Mouse (Mus musculus) stomach, embryonic 15.5 days (tissue): Measurements from ENCODE around the gene Tdrd9. TPM values are rescaled to one million over a fixed set of nuclear protein-coding genes. Genes with fewer than 3 reads are reported as not detected.

Source experiments
- ATAC-seq: fragments of 200-750 bp; cut with Nextera tagmentation; 2 replicates; pipeline ENCODE4 v1.8.0; 2017; ENCODE audit warnings: low read depth, moderate number of reproducible peaks, moderate TSS enrichment; ENCODE audit not compliant: insufficient read depth, low FRiP score
- H3K27ac ChIP-seq: fragments of 300-500 bp; sonication (generic); 2 replicates; pipeline ENCODE4 v1.5.1; 2015; ENCODE audit warnings: mild to moderate bottlenecking, inconsistent platforms
- H3K27me3 ChIP-seq: fragments of 300-500 bp; sonication (generic); replicated peaks from 2 replicates; pipeline ENCODE4 v1.6.1; 2015; ENCODE audit warnings: inconsistent platforms
- H3K36me3 ChIP-seq: fragments of 300-500 bp; sonication (generic); 2 replicates; pipeline ENCODE4 v1.6.1; 2015; ENCODE audit warnings: inconsistent platforms
- H3K4me1 ChIP-seq: fragments of 300-500 bp; sonication (generic); 2 replicates; pipeline ENCODE4 v1.6.1; 2015; ENCODE audit warnings: inconsistent platforms
- H3K4me2 ChIP-seq: fragments of 300-500 bp; sonication (generic); 2 replicates; pipeline ENCODE4 v1.6.1; 2015; ENCODE audit warnings: mild to moderate bottlenecking, inconsistent platforms
- H3K4me3 ChIP-seq: fragments of 300-500 bp; sonication (generic); replicated peaks from 2 replicates; pipeline ENCODE4 v1.5.1; 2015; ENCODE audit warnings: inconsistent platforms
- H3K9ac ChIP-seq: fragments of 300-500 bp; sonication (generic); 2 replicates; pipeline ENCODE4 v1.6.1; 2015; ENCODE audit warnings: inconsistent platforms
- H3K9me3 ChIP-seq: fragments of 300-500 bp; sonication (generic); 2 replicates; pipeline ENCODE4 v1.6.1; 2016; ENCODE audit warnings: inconsistent platforms
- WGBS: fragments of 180-500 bp; shearing (Covaris S2); methylation state at CpG from one replicate; pipeline ENCODE4 v1.1.7; 2015; 5-methylcytosine and 5-hydroxymethylcytosine counted together
- polyA plus RNA-seq: library from polyadenylated mRNA; unstranded; fragments of >200 nt; fragmentation: Nextera tagmentation; extraction: Ambion mirVana; gene quantifications from 2 replicates; pipeline ENCODE4 v1.2.1, GENCODE M21; 2015

Gene Tdrd9
- polyA plus RNA-seq, 1 experiment from 2014 or later = 0.23 TPM

DNA sequence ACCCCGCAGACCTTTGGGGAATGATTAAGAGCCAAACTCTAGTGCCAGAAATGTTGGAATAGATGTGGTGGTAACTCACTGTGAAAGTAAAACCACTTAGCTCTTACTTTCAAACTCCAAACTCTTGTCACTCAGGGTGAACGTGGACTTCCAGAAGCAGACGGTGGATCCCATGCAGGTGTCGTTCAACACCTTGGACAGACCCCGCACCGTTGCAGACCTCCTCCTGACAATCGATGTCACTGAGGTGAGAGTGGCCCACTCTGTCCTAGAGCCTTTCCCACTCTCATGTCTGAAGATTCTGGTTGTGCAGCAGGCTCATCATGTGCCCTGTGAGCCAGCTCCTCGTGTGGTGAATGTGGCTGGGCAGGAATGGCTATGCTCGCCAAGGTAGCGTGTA is 67.8 kb downstream of the Tdrd9 start:
- Histone ChIP-seq H3K4me3 (no peak overlapping the region), H3K4me2 (no peak overlapping the region), H3K9ac (no peak overlapping the region), H3K9me3 (no peaks in the 10 kb centered on the region), H3K4me1 (no peaks in the 10 kb centered on the region), H3K27ac (no peak overlapping the region), H3K27me3 (no peaks in the 10 kb centered on the region), H3K36me3 (no peaks in the 10 kb centered on the region)
- 85% methylated on average over 10 of the region's 10 CpGs for WGBS
- ATAC-seq = no peak

GRCm38 (mm10) chr12:112042681-112043080 is 71.3 kb downstream of the Tdrd9 start:
- H3K4me2 ChIP-seq = no peak overlapping the region
- WGBS = 81% methylated on average over 14 of the region's 14 CpGs
- H3K9me3 ChIP-seq = no peaks in the 10 kb centered on the region
- no peaks in the 10 kb centered on the region for H3K36me3 ChIP-seq
- H3K4me3 ChIP-seq = no peak overlapping the region
- no peak overlapping the region for H3K27ac ChIP-seq
- no peak overlapping the region for H3K9ac ChIP-seq
- ATAC-seq = no peak
- H3K4me1 ChIP-seq = no peaks in the 10 kb centered on the region
- H3K27me3 ChIP-seq = no peaks in the 10 kb centered on the region

DNA sequence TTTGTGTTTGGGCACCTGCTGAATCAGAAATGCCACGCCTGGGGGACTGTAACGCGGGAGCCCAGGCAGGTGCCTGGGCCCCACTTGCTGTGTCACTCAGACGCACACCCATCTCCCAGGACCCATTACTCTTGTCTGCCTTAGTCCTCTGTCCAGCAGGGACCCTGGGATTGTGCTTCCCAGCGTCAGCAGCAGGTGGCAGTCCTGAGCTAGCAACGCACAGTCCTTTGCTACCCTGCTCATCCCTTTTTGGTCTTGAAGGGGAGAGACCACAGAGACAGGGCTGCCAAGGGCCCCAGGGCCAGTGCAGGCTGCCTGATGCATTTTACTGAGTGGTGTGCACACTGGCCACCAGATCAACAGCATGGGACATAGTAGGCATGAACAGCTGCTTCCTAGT is 106.3 kb downstream of the Tdrd9 start:
- Histone ChIP-seq H3K4me3 (no peak overlapping the region), H3K4me2 (no peak overlapping the region), H3K4me1 (no peaks in the 10 kb centered on the region), H3K9me3 (no peaks in the 10 kb centered on the region), H3K27ac (no peak overlapping the region), H3K36me3 (no peaks in the 10 kb centered on the region), H3K9ac (no peak overlapping the region), H3K27me3 (no peaks in the 10 kb centered on the region)
- no peak for ATAC-seq
- 4% methylated on average over 6 of the region's 6 CpGs for WGBS

GRCm38 (mm10) chr12:112079911-112080310 is 108.6 kb downstream of the Tdrd9 start:
- Histone ChIP-seq H3K27me3 (no peaks in the 10 kb centered on the region), H3K4me3 (no peak overlapping the region), H3K9ac (no peak overlapping the region), H3K36me3 (no peaks in the 10 kb centered on the region), H3K9me3 (no peaks in the 10 kb centered on the region), H3K27ac (no peak overlapping the region), H3K4me2 (no peak overlapping the region), H3K4me1 (no peaks in the 10 kb centered on the region)
- WGBS = 70% methylated on average over 8 of the region's 8 CpGs
- ATAC-seq = no peak

DNA sequence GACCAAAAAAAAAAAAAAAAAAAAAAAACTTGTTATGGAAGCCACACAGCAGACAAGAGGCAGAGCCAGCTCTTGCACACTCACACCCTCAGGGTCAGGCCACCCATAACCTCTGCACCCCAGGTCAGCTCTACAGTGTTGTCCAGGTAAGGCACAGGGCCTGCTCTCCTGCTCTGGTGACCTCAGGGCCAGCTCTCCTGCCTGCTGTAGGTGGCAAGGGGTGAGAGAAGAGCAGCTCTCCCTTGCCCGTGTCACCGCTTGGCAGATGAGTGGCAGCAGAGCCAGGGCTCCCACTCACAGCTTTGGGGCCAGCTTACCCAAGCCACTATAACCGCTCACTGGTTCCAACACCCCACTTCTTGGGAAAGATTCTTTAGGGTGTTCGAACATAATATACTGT is 109.6 kb downstream of the Tdrd9 start:
- Histone ChIP-seq H3K4me1 (no peaks in the 10 kb centered on the region), H3K4me3 (no peak overlapping the region), H3K27me3 (no peaks in the 10 kb centered on the region), H3K9me3 (no peaks in the 10 kb centered on the region), H3K4me2 (no peak overlapping the region), H3K27ac (no peak overlapping the region), H3K9ac (no peak overlapping the region), H3K36me3 (no peaks in the 10 kb centered on the region)
- no peak for ATAC-seq
- WGBS = 91% methylated on average over 4 of the region's 4 CpGs

DNA sequence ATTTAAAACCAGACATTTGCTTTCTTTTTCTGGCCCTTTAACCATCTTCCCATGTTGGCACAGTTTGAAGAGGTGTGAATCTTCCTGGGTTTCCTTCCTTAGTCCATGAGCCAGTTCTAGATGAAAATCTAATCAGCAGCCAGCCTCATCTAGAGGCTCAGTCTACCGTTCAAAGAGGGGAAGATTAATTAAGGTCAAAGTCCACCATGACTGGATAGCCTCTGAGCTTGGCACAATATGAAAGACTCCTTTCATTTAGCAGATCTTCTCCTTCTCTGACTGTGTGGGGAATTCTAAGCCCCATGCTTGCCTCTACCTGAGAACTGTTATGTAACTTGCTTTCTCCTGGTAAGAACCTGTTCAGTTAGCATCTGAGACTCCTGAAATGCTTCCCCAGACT is 110.9 kb downstream of the Tdrd9 start:
- no peak overlapping the region for H3K4me3 ChIP-seq
- H3K9ac ChIP-seq = no peak overlapping the region
- no peak overlapping the region for H3K4me2 ChIP-seq
- no peaks in the 10 kb centered on the region for H3K9me3 ChIP-seq
- H3K4me1 ChIP-seq = no peaks in the 10 kb centered on the region
- 25% methylated on average over 1 of the region's 1 CpGs for WGBS
- no peak for ATAC-seq
- H3K27ac ChIP-seq = no peak overlapping the region
- H3K36me3 ChIP-seq = no peaks in the 10 kb centered on the region
- no peaks in the 10 kb centered on the region for H3K27me3 ChIP-seq

GRCm38 (mm10) chr12:112086250-112086649 is 114.9 kb downstream of the Tdrd9 start:
- Histone ChIP-seq H3K9ac (no peak overlapping the region), H3K4me2 (no peak overlapping the region), H3K9me3 (no peaks in the 10 kb centered on the region), H3K27me3 (no peaks in the 10 kb centered on the region), H3K4me3 (no peak overlapping the region), H3K27ac (no peak overlapping the region), H3K36me3 (no peaks in the 10 kb centered on the region), H3K4me1 (no peaks in the 10 kb centered on the region)
- WGBS = 85% methylated on average over 3 of the region's 3 CpGs
- ATAC-seq = no peak

DNA sequence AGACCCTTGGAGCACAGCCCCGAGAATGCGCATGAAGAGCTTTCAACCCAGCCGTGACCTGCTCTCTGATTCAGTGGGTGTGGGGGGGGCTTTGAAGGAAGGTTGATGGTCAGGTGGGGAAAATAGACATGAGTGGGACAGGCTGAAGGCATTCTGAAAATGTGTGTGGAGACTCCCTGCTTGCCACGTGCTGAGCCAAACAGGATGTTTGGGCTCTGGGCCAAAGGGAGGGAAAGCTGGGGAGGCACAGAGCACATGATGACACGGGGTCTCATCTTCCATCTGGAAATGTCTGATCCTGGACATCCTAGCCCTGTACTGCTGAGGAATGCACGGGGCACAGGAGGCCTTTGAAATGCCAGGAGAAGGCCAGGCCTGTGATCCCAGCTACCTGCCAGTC is 115.4 kb downstream of the Tdrd9 start:
- Histone ChIP-seq H3K4me2 (no peak overlapping the region), H3K4me3 (no peak overlapping the region), H3K36me3 (no peaks in the 10 kb centered on the region), H3K9ac (no peak overlapping the region), H3K4me1 (no peaks in the 10 kb centered on the region), H3K9me3 (no peaks in the 10 kb centered on the region), H3K27ac (no peak overlapping the region), H3K27me3 (no peaks in the 10 kb centered on the region)
- ATAC-seq = no peak
- 47% methylated on average over 6 of the region's 6 CpGs for WGBS

- ATAC-seq = no peak
- Histone ChIP-seq H3K27me3 (no peaks in the 10 kb centered on the region), H3K9me3 (no peaks in the 10 kb centered on the region), H3K27ac (no peak overlapping the region), H3K9ac (no peak overlapping the region), H3K36me3 (no peaks in the 10 kb centered on the region), H3K4me1 (no peaks in the 10 kb centered on the region), H3K4me3 (no peak overlapping the region), H3K4me2 (no peak overlapping the region)
- WGBS = 39% methylated on average over 12 of the region's 12 CpGs
These were observed 117.4 kb downstream of the Tdrd9 start for GRCm38 (mm10) chr12:112088609-112089324.

- Histone ChIP-seq H3K4me1 (peaks cover under 1% of the 10 kb centered on the region; the same call in 1 of the 2 replicates), H3K4me3 (no peak overlapping the region), H3K27me3 (no peaks in the 10 kb centered on the region), H3K36me3 (no peaks in the 10 kb centered on the region), H3K9me3 (no peaks in the 10 kb centered on the region), H3K9ac (no peak overlapping the region), H3K4me2 (no peak overlapping the region; the same call in 1 of the 2 replicates), H3K27ac (no peak overlapping the region)
- no peak for ATAC-seq
- 7% methylated on average over 12 of the region's 12 CpGs for WGBS
These were observed 119.7 kb downstream of the Tdrd9 start for GRCm38 (mm10) chr12:112091054-112091453.

DNA sequence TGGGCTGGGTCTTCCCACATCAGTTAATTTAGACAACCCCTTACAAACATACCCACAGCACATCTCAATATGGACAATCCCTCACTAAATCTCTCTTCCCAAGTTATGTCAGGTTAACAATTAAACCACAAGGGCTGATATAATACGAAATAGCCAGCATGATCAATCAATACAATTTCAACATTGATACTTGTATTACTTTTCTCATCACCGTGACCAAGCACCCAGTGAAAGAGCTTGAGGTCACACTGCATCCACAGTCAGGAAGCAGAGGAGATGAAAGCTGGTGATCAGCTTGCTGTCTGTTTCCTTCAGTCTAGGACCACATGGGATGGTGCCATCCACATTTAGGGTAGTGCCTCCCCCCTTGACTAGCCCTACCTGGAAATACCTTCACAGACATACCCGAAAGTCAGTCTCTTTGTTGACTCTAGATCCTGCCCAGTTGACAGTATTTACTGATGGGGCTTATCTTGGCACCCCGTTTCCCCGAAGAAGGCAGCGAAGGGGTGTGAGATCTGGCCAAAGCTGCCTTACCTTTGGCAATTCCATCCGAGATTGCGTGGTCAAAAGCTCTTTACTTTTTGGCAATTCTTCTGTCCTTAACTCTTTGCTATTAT is 123.0 kb downstream of the Tdrd9 start:
- ATAC-seq = no peak
- Histone ChIP-seq H3K36me3 (no peaks in the 10 kb centered on the region), H3K4me1 (peaks cover 6% of the 10 kb centered on the region; the same call in 1 of the 2 replicates), H3K4me3 (no peak overlapping the region), H3K27ac (no peak overlapping the region), H3K4me2 (no peak overlapping the region), H3K9me3 (no peaks in the 10 kb centered on the region), H3K9ac (no peak overlapping the region), H3K27me3 (no peaks in the 10 kb centered on the region)
- 64% methylated on average over 8 of the region's 8 CpGs for WGBS

GRCm38 (mm10) chr12:112096051-112096732 is 124.8 kb downstream of the Tdrd9 start:
- ATAC-seq = no peak
- no peaks in the 10 kb centered on the region for H3K36me3 ChIP-seq
- peaks cover 6% of the 10 kb centered on the region; the same call in 1 of the 2 replicates for H3K4me1 ChIP-seq
- no peak overlapping the region for H3K4me3 ChIP-seq
- no peak overlapping the region for H3K27ac ChIP-seq
- H3K27me3 ChIP-seq = no peaks in the 10 kb centered on the region
- H3K4me2 ChIP-seq = no peak overlapping the region
- whole genome bisulfite sequencing = 46% methylated on average over 13 of the region's 13 CpGs
- H3K9me3 ChIP-seq = no peaks in the 10 kb centered on the region
- H3K9ac ChIP-seq = no peak overlapping the region
